Mouse (Mus musculus) embryonic fibroblast, embryonic 13.5 days (primary cell): ENCODE measurements around the gene Fdxr.

Experiments used
- CTCF ChIP-seq: IDR thresholded peaks from 2 replicates; pipeline ENCODE4 v1.5.1; 2011; ENCODE audit warnings: mild to moderate bottlenecking, control low read depth, low read length, moderate library complexity, borderline replicate concordance; ENCODE audit not compliant: insufficient read depth
- POLR2A ChIP-seq: IDR thresholded peaks from 2 replicates; pipeline ENCODE4 v1.6.1; 2011; ENCODE audit warnings: low read depth, mild to moderate bottlenecking, control low read depth, low read length, moderate library complexity

DNA sequence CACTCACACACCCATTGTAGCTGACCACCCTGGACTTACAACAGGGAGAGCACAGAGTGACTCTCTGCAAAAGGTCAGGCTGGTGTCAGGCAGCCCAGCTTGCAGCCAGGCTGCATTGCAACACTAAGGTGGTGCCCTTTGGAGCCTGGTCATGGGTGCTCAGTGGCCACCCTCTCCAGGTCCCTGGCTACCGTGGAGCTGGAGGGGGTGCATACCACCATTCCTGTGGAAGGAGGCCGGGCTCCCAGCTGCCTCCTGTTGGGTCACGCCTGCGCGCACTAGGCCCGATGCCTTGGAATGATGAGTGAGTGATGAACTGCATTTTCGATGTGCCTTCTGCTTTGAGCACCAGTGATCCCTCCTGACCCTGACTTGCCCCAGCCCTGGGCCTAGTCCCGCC is 32.0 kb downstream of the Fdxr start:
- no peak for TF ChIP-seq CTCF
- no peak for TF ChIP-seq POLR2A
